Mouse (Mus musculus) ES-Bruce4 (cell line): ENCODE data around the gene Agap1.

Experiments used
- CTCF ChIP-seq: IDR thresholded peaks from one replicate; pipeline ENCODE4 v1.8.1; 2011; ENCODE audit warnings: low read depth, low read length
- POLR2A ChIP-seq: IDR thresholded peaks from one replicate; pipeline ENCODE4 v1.8.1; 2011; ENCODE audit warnings: low read length; ENCODE audit not compliant: insufficient read depth

- TF ChIP-seq CTCF (no peak), POLR2A (no peak)
Observed at GRCm38 (mm10) chr1:89541151-89541550, 86.5 kb downstream of the Agap1 start.
